Comparison of ENCODE assay signal across 14 mouse cellular contexts in genomic region chr14:110013229-110013628, GRCm38 (mm10).
"Had no signal": no experiment of that assay in that cellular context is flagged by ENCODE, and none has a peak within 500 bp of the region (broad histone marks: within the 10 kb centered on the region; RNA-seq: fewer than 3 reads in every experiment).

No protein-coding gene starts in this region.

- H3K27ac ChIP-seq: liver, embryonic 15.5 days; macrophage; midbrain, embryonic 13.5 days; midbrain, embryonic 15.5 days; neural tube, embryonic 12.5 days had no signal

- DNase-seq: liver, postnatal 0 days; lung, embryonic 14.5 days; lung, postnatal 10 days; lung, postnatal 36 days; right cerebral cortex, postnatal 14 days; thymus, adult 2 months; thymus, postnatal 25 days; thymus, postnatal 4 days had no signal

- H3K27me3 ChIP-seq: liver, embryonic 15.5 days; megakaryocyte, embryonic 14.5 days; midbrain, embryonic 13.5 days; midbrain, embryonic 15.5 days; neural tube, embryonic 12.5 days had no signal

- H3K36me3 ChIP-seq: liver, embryonic 15.5 days; midbrain, embryonic 13.5 days; midbrain, embryonic 15.5 days; neural tube, embryonic 12.5 days had no signal

- H3K4me3 ChIP-seq: liver, embryonic 15.5 days; megakaryocyte, embryonic 14.5 days; midbrain, embryonic 13.5 days; midbrain, embryonic 15.5 days; neural tube, embryonic 12.5 days had no signal

- H3K4me1 ChIP-seq: liver, embryonic 15.5 days; megakaryocyte, embryonic 14.5 days; midbrain, embryonic 15.5 days; neural tube, embryonic 12.5 days had no signal
